Mouse (Mus musculus) layer of hippocampus, adult 2 months (tissue): ENCODE results near the gene Calml4. TPM values are rescaled to one million over a fixed set of nuclear protein-coding genes. Genes with fewer than 3 reads are reported as not detected.
"Not testable (repeated sequence)": the region's sequence is repeated elsewhere in the genome, so short reads cannot be mapped to it uniquely, and the experiment has no call there.

ENCODE experiments used
- DNase-seq, 2 experiments: peaks; one replicate each; pipeline ENCODE4 v3.0.0; 2022; ENCODE audit warnings: low spot score in 2 of 2
- H3K27ac ChIP-seq: fragments of 200-600 bp; 2 replicates; pipeline ENCODE4 v1.8.1; 2022
- H3K4me3 ChIP-seq: fragments of 200-600 bp; 2 replicates; pipeline ENCODE4 v1.8.1; 2022; ENCODE audit warnings: mild to moderate bottlenecking
- CTCF ChIP-seq: fragments of 200-600 bp; conservative IDR thresholded peaks from 2 replicates; pipeline ENCODE4 v1.8.1; 2022; ENCODE audit warnings: antibody characterized with exemption, mild to moderate bottlenecking, moderate library complexity
- total RNA-seq, 2 experiments: library from RNA; stranded (reverse); gene quantifications; 2 replicates each; pipeline ENCODE4 v1.2.3; 2021

The Calml4 gene
- total RNA-seq, 2 experiments from 2014 or later: 1.8 to 2.4 TPM

DNA sequence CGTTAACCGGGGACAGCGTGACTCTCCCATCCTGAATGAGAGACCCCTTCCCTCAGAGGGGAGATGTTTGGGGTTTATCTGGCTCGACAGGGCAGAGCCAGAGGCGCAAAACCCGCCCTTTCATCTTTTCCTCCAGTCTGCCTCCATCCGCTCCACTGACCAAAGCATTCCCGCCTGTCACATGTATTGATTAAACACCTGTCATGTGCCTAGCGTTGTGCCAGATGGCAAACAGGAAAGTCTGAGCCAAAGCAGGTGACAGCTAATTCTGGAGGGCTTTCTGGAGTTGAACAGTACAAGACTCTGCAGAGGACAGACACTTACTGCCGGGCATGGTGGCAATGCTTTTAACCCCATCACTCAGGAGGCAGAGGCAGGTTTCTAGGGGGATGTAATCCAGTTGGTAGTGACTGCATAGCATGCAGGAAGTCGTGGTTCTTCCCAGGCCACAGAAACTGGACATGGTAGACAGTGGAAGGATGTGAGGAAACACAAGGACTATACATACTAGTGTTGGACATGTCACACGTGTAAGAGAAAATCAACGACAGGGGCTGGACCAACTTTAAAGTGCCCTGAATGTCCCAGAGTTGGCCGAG lies 18.6 kb upstream of the Calml4 start:
- peak overlapping the region; percentile 95 for H3K27ac ChIP-seq
- DNase-seq: peak in 1 of 2 experiments; percentile 13
- H3K4me3 ChIP-seq: peak overlapping the region; percentile 81
- no peak for TF ChIP-seq CTCF

GRCm38 (mm10) chr9:62843356-62844024 lies 14.4 kb upstream of the Calml4 start:
- no peak overlapping the region for H3K4me3 ChIP-seq
- TF ChIP-seq CTCF: no peak
- no peak for DNase-seq

DNA sequence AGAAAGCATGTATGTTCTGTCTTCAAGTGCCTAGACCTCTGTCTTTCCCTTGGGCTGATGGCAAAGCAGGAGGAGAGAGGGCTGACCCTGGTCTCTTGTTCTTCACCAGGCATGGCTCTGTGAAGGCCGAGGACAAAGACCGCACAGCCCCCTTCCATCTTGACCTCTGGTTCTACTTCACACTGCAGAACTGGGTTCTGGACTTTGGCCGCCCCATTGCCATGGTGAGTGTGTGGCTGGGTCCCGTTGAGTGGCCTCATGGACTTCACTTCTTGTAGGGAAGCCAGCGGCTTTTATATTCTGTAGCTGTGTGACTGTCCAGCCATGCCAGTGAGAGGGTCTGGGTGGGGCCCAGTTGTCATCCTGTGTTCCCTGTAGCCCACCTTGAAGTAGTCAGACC lies 13.4 kb upstream of the Calml4 start:
- DNase-seq: no peak
- Histone ChIP-seq H3K27ac (no peak overlapping the region), H3K4me3 (no peak overlapping the region)
- TF ChIP-seq CTCF: no peak

More at GRCm38 (mm10) chr9:62843356-62844024, 14.4 kb upstream of the Calml4 start:
- H3K27ac ChIP-seq: no peak overlapping the region

GRCm38 (mm10) chr9:62847694-62848093 lies 10.2 kb upstream of the Calml4 start:
- peak; percentile 100 for TF ChIP-seq CTCF

DNA sequence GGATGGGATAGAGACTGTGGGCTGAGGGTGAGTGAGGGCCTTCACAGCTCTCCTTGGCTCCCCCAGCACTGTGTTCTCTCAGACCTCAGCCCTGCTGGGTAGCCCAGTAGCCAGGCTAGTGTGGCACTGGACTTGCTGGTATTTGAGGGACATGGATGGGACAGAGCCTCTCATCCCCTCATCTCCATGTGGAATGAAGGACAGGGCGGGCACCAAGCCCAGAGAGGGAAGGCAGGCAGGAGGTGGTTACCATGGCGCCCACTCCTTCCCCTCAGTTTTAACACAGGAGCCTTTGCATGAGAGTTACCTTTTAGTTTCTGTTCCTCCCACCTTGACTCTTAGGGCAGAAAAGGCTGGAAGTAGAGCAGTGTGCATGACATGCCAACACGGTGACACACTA lies 9.2 kb upstream of the Calml4 start:
- DNase-seq: no peak
- H3K4me3 ChIP-seq: no peak overlapping the region
- no peak for TF ChIP-seq CTCF
- H3K27ac ChIP-seq: no peak overlapping the region

More at GRCm38 (mm10) chr9:62847694-62848093, 10.2 kb upstream of the Calml4 start:
- peak; percentile 84 to 96 for DNase-seq
- H3K4me3 ChIP-seq: peak overlapping the region; percentile 15; the same call in 1 of the 2 replicates
- peak overlapping the region; percentile 79 for H3K27ac ChIP-seq

DNA sequence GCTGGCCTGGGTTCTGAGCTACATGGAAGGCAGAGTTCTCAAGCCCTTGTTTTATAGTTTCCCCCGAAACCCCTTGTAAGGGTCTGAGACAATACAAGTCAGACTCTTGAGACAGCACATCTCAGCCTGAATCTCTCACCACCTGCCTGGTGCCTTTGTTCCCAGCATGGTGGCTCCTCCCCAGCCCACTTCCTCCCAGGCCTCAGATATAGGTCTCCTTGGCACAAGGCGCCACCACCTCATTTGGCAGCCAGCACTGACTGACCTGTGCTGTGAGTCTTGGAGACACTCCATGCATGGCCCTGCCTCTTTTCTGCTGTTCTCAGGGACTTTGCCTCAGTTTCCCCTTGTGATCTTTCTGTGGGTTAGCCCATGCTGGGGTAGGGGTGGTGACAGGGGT lies 6.3 kb upstream of the Calml4 start:
- H3K27ac ChIP-seq: no peak overlapping the region
- DNase-seq: no peak
- no peak overlapping the region for H3K4me3 ChIP-seq
- no peak for TF ChIP-seq CTCF

DNA sequence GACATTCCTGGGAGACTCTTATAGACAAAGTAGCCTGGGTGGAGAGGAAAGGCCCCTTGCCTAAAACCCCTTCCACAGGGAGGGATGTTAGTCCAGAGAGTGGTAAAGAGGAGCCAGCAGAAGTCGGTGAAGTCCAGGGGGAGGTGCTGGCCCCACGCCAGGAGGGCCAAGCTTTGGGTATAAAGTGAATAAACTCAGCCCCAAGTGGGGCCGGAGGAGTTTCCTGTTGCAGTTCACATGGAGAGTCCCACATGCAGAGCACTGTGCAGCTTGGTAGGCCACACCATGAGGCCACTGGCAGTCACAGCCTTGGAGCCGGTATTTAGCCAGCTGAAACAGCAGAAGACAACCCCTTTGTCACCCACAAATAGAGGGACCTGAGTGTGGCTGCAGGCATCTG lies 3.4 kb upstream of the Calml4 start:
- no peak for DNase-seq
- TF ChIP-seq CTCF: no peak
- no peak overlapping the region for H3K4me3 ChIP-seq
- no peak overlapping the region for H3K27ac ChIP-seq

GRCm38 (mm10) chr9:62857216-62857615 lies 664 bp upstream of the Calml4 start:
- H3K27ac ChIP-seq: no peak overlapping the region
- no peak for TF ChIP-seq CTCF
- no peak overlapping the region for H3K4me3 ChIP-seq
- no peak for DNase-seq

DNA sequence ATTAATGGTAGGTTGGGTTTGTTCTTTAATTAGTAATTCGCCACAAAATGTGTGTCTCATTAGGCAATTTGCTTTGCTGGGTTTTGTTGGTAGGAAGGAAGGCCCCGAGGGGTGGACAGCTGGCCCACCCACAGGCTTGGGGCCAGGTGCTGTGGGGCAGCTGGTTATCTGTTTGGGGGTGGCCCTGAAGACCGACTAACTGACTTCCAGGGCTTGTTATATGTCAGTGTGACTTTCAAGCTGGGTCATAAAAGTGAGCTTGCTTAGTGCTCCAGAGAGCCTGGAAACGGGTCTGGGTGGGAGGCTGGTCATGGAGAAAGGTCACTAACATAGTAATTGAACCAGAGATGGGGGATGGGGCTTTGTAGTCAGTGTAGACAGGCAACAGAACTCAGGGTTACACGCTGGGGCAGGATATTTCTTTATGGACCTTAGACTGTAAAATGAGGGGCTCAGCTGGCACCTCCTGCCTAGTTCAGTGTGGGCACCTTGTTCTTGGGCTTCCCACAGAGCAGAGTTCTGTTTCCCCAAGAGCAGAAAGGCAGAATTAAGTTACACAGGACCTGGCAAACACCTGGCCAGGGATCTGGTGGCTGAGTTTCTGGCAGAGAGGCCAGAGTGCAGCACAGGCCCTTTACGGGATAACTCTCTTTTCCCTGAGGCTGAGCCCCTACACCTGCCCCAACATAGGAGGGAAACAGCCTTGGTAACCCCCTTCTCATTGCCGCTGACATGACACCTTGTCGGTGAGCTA lies 563 bp downstream of the Calml4 start:
- no peak overlapping the region for H3K4me3 ChIP-seq
- DNase-seq: no peak
- no peak overlapping the region for H3K27ac ChIP-seq
- TF ChIP-seq CTCF: no peak

DNA sequence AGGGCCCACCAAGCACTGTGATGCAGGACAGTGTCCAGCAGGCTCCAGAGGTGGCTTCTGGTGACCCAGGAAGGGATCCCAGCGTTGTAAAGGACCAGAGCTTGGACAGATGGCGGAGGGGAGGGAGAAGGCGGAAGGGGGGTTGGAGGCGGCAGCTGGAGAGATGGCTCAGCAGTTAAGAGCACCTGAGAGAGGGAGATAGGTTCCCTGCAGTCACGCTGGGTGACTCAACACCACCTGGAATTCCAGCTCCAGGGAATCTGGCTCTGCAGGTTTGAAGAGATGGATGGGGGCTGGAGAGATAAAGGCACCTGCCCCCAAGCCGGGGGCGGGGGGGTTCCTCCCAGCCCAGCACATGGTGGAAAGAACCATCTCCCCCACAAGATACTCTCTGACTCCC lies 2.2 kb downstream of the Calml4 start:
- H3K4me3 ChIP-seq, DNase-seq, H3K27ac ChIP-seq: not testable (repeated sequence)

DNA sequence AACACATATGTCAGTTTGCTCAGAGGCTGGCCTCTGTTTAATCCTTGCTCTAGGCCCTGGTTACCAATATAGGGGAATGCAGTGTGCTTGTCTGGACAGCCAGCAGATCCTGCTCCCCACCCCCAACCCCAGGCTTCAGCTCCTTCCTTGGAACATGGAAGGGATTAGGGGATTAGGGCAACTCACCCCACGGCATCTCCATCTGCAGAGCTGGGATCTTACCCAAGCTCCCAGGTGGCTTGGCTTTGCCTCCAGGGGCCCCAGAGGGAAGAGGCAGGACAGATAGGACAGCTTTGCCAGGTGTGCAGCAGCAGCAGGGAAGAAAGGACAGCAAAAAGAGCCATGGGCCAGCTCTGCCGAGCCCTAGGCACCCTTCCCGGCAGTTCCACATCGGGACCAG lies 3.0 kb downstream of the Calml4 start:
- H3K4me3 ChIP-seq: no peak overlapping the region
- no peak for DNase-seq
- TF ChIP-seq CTCF: no peak
- no peak overlapping the region for H3K27ac ChIP-seq

DNA sequence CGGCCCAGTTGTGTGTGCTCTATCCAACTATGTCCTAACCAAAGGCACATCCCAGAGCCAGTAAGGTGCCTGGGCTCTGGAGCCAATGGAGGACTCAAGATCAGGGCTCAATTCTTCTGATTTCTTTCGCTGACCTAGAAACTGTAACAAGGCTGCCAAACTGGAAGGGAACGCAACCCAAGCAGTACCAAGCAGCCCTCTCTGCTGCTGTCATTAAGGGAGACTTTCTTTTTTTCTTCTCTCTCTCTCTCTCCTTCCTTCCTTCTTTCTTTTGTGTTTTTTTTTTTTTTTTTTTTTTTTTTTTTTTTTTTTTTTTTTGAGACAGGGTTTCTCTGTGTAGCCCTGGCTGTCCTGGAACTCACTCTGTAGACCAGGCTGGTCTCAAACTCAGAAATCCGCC lies 11.4 kb downstream of the Calml4 start:
- DNase-seq, H3K27ac ChIP-seq, H3K4me3 ChIP-seq: not testable (repeated sequence)

DNA sequence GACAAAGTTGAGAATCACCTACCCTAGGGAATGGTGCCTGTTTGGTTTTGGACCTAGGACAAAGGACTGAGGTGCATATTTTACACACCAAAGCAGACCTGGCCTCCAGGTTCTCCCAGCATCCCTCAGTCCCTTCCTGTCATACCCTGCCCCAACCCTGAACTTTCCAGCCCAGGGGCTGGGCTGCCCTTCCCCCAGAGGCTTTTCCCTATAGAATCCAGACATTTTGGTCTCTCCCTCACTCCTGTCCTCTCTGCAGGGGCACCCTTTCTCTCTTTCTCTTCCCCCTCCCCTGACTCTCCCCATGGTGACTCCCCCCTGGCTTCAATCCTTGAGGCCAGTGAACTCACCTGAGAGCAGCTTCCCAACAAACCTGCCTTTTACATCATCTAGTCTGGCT lies 12.8 kb downstream of the Calml4 start:
- H3K4me3 ChIP-seq: no peak overlapping the region
- no peak for TF ChIP-seq CTCF
- no peak overlapping the region for H3K27ac ChIP-seq
- no peak for DNase-seq
